Mouse (Mus musculus): ENCODE measurements at regions not wholly inside any gene's neighbourhood (a gene's known extent, or its start where the extent isn't known, plus 50 kb on each side); places are given as distances from the start of the nearest gene placed in this dataset.

GRCm38 (mm10) chr12:35679025-35679424 lies 144.2 kb upstream of the Ahr start:
- Histone ChIP-seq H3K27ac (ENCODE audit: low read length) (no peak overlapping the region), H3K4me1 (ENCODE audit: control insufficient read depth, insufficient read depth, low read length) (no peaks in the 10 kb centered on the region), H3K9me3 (ENCODE audit: control insufficient read depth, low read depth, low read length) (no peaks in the 10 kb centered on the region), H3K27me3 (ENCODE audit: control insufficient read depth, insufficient read depth, low read length) (no peaks in the 10 kb centered on the region), H3K9ac (replicated peaks; ENCODE audit: low read depth, low read length) (no peak overlapping the region), H3K36me3 (ENCODE audit: control insufficient read depth, insufficient read depth, low read length) (no peaks in the 10 kb centered on the region), H3K4me3 (ENCODE audit: low read depth, low read length) (no peak overlapping the region), H3K4me2 (replicated peaks; ENCODE audit: low read depth, low read length) (no peak overlapping the region)
- ATAC-seq (ENCODE audit: insufficient number of reproducible peaks, insufficient read depth, low FRiP score, low read depth), result no peak
- WGBS, result 57% methylated on average over 2 of the region's 2 CpGs

- Histone ChIP-seq H3K9ac (replicated peaks; ENCODE audit: low read depth, low read length) (no peak overlapping the region), H3K4me1 (ENCODE audit: control insufficient read depth, insufficient read depth, low read length) (no peaks in the 10 kb centered on the region), H3K9me3 (ENCODE audit: control insufficient read depth, low read depth, low read length) (no peaks in the 10 kb centered on the region), H3K27me3 (ENCODE audit: control insufficient read depth, insufficient read depth, low read length) (no peaks in the 10 kb centered on the region), H3K4me2 (replicated peaks; ENCODE audit: low read depth, low read length) (no peak overlapping the region), H3K36me3 (ENCODE audit: control insufficient read depth, insufficient read depth, low read length) (no peaks in the 10 kb centered on the region), H3K27ac (ENCODE audit: low read length) (no peak overlapping the region), H3K4me3 (ENCODE audit: low read depth, low read length) (no peak overlapping the region)
- WGBS, result 52% methylated on average over 6 of the region's 6 CpGs
- no peak for ATAC-seq (ENCODE audit: insufficient number of reproducible peaks, insufficient read depth, low FRiP score, low read depth)
Observed at GRCm38 (mm10) chr12:35674487-35674886, 139.6 kb upstream of the Ahr start.

- Histone ChIP-seq H3K27ac (ENCODE audit: low read length) (no peak overlapping the region), H3K27me3 (ENCODE audit: control insufficient read depth, insufficient read depth, low read length) (no peaks in the 10 kb centered on the region), H3K9me3 (ENCODE audit: control insufficient read depth, low read depth, low read length) (no peaks in the 10 kb centered on the region), H3K4me2 (replicated peaks; ENCODE audit: low read depth, low read length) (no peak overlapping the region), H3K9ac (replicated peaks; ENCODE audit: low read depth, low read length) (no peak overlapping the region), H3K36me3 (ENCODE audit: control insufficient read depth, insufficient read depth, low read length) (no peaks in the 10 kb centered on the region), H3K4me1 (ENCODE audit: control insufficient read depth, insufficient read depth, low read length) (no peaks in the 10 kb centered on the region), H3K4me3 (ENCODE audit: low read depth, low read length) (no peak overlapping the region)
- no peak for ATAC-seq (ENCODE audit: insufficient number of reproducible peaks, insufficient read depth, low FRiP score, low read depth)
- 96% methylated on average over 4 of the region's 4 CpGs for WGBS
Observed at GRCm38 (mm10) chr12:35670980-35671379, 136.1 kb upstream of the Ahr start.

- Histone ChIP-seq H3K27me3 (ENCODE audit: control insufficient read depth, insufficient read depth, low read length) (no peaks in the 10 kb centered on the region), H3K36me3 (ENCODE audit: control insufficient read depth, insufficient read depth, low read length) (no peaks in the 10 kb centered on the region), H3K4me3 (ENCODE audit: low read depth, low read length) (no peak overlapping the region), H3K4me2 (replicated peaks; ENCODE audit: low read depth, low read length) (no peak overlapping the region), H3K4me1 (ENCODE audit: control insufficient read depth, insufficient read depth, low read length) (no peaks in the 10 kb centered on the region), H3K9me3 (ENCODE audit: control insufficient read depth, low read depth, low read length) (no peaks in the 10 kb centered on the region), H3K27ac (ENCODE audit: low read length) (no peak overlapping the region), H3K9ac (replicated peaks; ENCODE audit: low read depth, low read length) (no peak overlapping the region)
- ATAC-seq (ENCODE audit: insufficient number of reproducible peaks, insufficient read depth, low FRiP score, low read depth), result no peak
- WGBS, result 55% methylated on average over 1 of the region's 1 CpGs
Observed at GRCm38 (mm10) chr12:35668716-35669115, 133.9 kb upstream of the Ahr start.

GRCm38 (mm10) chr12:35667705-35668104 lies 132.9 kb upstream of the Ahr start:
- H3K36me3 ChIP-seq (ENCODE audit: control insufficient read depth, insufficient read depth, low read length), result no peaks in the 10 kb centered on the region
- no peak overlapping the region for H3K9ac ChIP-seq (replicated peaks; ENCODE audit: low read depth, low read length)
- ATAC-seq (ENCODE audit: insufficient number of reproducible peaks, insufficient read depth, low FRiP score, low read depth), result no peak
- H3K4me2 ChIP-seq (replicated peaks; ENCODE audit: low read depth, low read length), result no peak overlapping the region
- WGBS, result 69% methylated on average over 3 of the region's 3 CpGs
- H3K9me3 ChIP-seq (ENCODE audit: control insufficient read depth, low read depth, low read length), result no peaks in the 10 kb centered on the region
- no peak overlapping the region for H3K4me3 ChIP-seq (ENCODE audit: low read depth, low read length)
- H3K4me1 ChIP-seq (ENCODE audit: control insufficient read depth, insufficient read depth, low read length), result no peaks in the 10 kb centered on the region
- H3K27ac ChIP-seq (ENCODE audit: low read length), result no peak overlapping the region
- H3K27me3 ChIP-seq (ENCODE audit: control insufficient read depth, insufficient read depth, low read length), result no peaks in the 10 kb centered on the region

GRCm38 (mm10) chr12:35667218-35667617 lies 132.4 kb upstream of the Ahr start:
- H3K4me3 ChIP-seq (ENCODE audit: low read depth, low read length), result no peak overlapping the region
- ATAC-seq (ENCODE audit: insufficient number of reproducible peaks, insufficient read depth, low FRiP score, low read depth), result no peak
- no peaks in the 10 kb centered on the region for H3K4me1 ChIP-seq (ENCODE audit: control insufficient read depth, insufficient read depth, low read length)
- no peaks in the 10 kb centered on the region for H3K27me3 ChIP-seq (ENCODE audit: control insufficient read depth, insufficient read depth, low read length)
- H3K27ac ChIP-seq (ENCODE audit: low read length), result no peak overlapping the region
- H3K9ac ChIP-seq (replicated peaks; ENCODE audit: low read depth, low read length), result no peak overlapping the region
- no peaks in the 10 kb centered on the region for H3K9me3 ChIP-seq (ENCODE audit: control insufficient read depth, low read depth, low read length)
- no peaks in the 10 kb centered on the region for H3K36me3 ChIP-seq (ENCODE audit: control insufficient read depth, insufficient read depth, low read length)
- no peak overlapping the region for H3K4me2 ChIP-seq (replicated peaks; ENCODE audit: low read depth, low read length)

- no peak for ATAC-seq (ENCODE audit: insufficient number of reproducible peaks, insufficient read depth, low FRiP score, low read depth)
- H3K4me3 ChIP-seq (ENCODE audit: low read depth, low read length), result no peak overlapping the region
- H3K36me3 ChIP-seq (ENCODE audit: control insufficient read depth, insufficient read depth, low read length), result no peaks in the 10 kb centered on the region
- no peak overlapping the region for H3K9ac ChIP-seq (replicated peaks; ENCODE audit: low read depth, low read length)
- no peaks in the 10 kb centered on the region for H3K4me1 ChIP-seq (ENCODE audit: control insufficient read depth, insufficient read depth, low read length)
- H3K9me3 ChIP-seq (ENCODE audit: control insufficient read depth, low read depth, low read length), result no peaks in the 10 kb centered on the region
- WGBS, result 56% methylated on average over 2 of the region's 2 CpGs
- no peak overlapping the region for H3K4me2 ChIP-seq (replicated peaks; ENCODE audit: low read depth, low read length)
- no peaks in the 10 kb centered on the region for H3K27me3 ChIP-seq (ENCODE audit: control insufficient read depth, insufficient read depth, low read length)
- no peak overlapping the region for H3K27ac ChIP-seq (ENCODE audit: low read length)
Observed at GRCm38 (mm10) chr12:35666062-35666461, 131.2 kb upstream of the Ahr start.

GRCm38 (mm10) chr12:35663062-35663461 lies 128.2 kb upstream of the Ahr start:
- Histone ChIP-seq H3K9me3 (ENCODE audit: control insufficient read depth, low read depth, low read length) (no peaks in the 10 kb centered on the region), H3K4me1 (ENCODE audit: control insufficient read depth, insufficient read depth, low read length) (no peaks in the 10 kb centered on the region), H3K9ac (replicated peaks; ENCODE audit: low read depth, low read length) (no peak overlapping the region), H3K4me3 (ENCODE audit: low read depth, low read length) (no peak overlapping the region), H3K36me3 (ENCODE audit: control insufficient read depth, insufficient read depth, low read length) (no peaks in the 10 kb centered on the region), H3K27me3 (ENCODE audit: control insufficient read depth, insufficient read depth, low read length) (no peaks in the 10 kb centered on the region), H3K27ac (ENCODE audit: low read length) (no peak overlapping the region), H3K4me2 (replicated peaks; ENCODE audit: low read depth, low read length) (no peak overlapping the region)
- no peak for ATAC-seq (ENCODE audit: insufficient number of reproducible peaks, insufficient read depth, low FRiP score, low read depth)
- WGBS, result 81% methylated on average over 1 of the region's 1 CpGs

- no peaks in the 10 kb centered on the region for H3K27me3 ChIP-seq (ENCODE audit: control insufficient read depth, insufficient read depth, low read length)
- no peak overlapping the region for H3K4me3 ChIP-seq (ENCODE audit: low read depth, low read length)
- no peaks in the 10 kb centered on the region for H3K4me1 ChIP-seq (ENCODE audit: control insufficient read depth, insufficient read depth, low read length)
- no peaks in the 10 kb centered on the region for H3K36me3 ChIP-seq (ENCODE audit: control insufficient read depth, insufficient read depth, low read length)
- ATAC-seq (ENCODE audit: insufficient number of reproducible peaks, insufficient read depth, low FRiP score, low read depth), result no peak
- no peak overlapping the region for H3K4me2 ChIP-seq (replicated peaks; ENCODE audit: low read depth, low read length)
- no peak overlapping the region for H3K9ac ChIP-seq (replicated peaks; ENCODE audit: low read depth, low read length)
- no peaks in the 10 kb centered on the region for H3K9me3 ChIP-seq (ENCODE audit: control insufficient read depth, low read depth, low read length)
- 74% methylated on average over 3 of the region's 3 CpGs for WGBS
- no peak overlapping the region for H3K27ac ChIP-seq (ENCODE audit: low read length)
Observed at GRCm38 (mm10) chr12:35656563-35656962, 121.7 kb upstream of the Ahr start.

Measured in stomach, embryonic 14.5 days (tissue).